Mouse (Mus musculus): ENCODE data around the gene Nanos3. TPM values are rescaled to one million over a fixed set of nuclear protein-coding genes. Genes with fewer than 3 reads are reported as not detected.

Nanos3 gene
- polyA plus RNA-seq, 1 experiment from 2014 or later: 10.3 TPM

DNA sequence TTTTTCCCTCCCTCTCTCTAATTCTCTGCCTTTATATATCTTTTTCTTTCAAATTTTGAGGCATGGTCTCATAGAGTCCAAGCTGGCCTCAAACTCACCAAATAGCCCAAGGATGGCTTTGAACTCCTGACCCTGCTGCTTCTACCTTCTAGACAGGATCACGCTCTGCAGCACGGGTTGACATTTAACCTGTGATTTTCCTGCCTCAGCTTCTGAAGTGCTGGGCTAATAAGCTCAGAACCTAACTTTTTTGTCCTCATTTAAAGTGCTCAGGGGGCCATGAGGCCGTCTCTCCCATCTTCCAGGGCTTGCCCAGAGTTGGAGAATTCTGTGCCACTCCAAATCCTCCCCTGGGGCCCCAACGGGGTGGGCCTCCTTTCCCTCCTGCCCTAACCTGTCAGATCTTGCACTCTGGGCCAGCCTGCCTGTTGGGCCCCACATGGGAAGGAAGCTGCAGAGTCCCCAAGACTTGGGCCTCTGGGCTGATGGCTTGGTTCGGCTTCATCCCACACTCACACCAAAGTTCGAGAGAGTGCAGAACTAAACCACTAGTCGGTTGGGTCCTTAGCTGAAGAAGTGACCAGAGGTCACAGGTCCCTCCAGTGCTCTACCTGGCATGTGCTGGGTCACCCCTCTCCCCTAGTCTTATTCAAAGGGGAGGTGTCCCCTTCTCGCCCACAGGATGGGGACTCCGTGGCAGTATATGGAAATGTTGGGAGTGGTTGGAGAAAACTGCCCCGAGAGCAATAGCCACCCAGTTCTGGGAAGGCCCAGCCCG is 14.5 kb upstream of the Nanos3 start:
- Histone ChIP-seq H3K9ac (no peak overlapping the region; the same call in 1 of the 2 replicates), H3K36me3 (no peaks in the 10 kb centered on the region), H3K27me3 (peaks cover 44% of the 10 kb centered on the region), H3K4me2 (peak overlapping the region; percentile 67; the same call in 1 of the 2 replicates), H3K4me3 (no peak overlapping the region), H3K4me1 (replicated peaks) (peaks cover 66% of the 10 kb centered on the region), H3K27ac (peak overlapping the region; percentile 89), H3K9me3 (no peaks in the 10 kb centered on the region)
- ATAC-seq (ENCODE audit: low FRiP score): no peak
- 64% methylated on average over 11 of the region's 11 CpGs for WGBS

DNA sequence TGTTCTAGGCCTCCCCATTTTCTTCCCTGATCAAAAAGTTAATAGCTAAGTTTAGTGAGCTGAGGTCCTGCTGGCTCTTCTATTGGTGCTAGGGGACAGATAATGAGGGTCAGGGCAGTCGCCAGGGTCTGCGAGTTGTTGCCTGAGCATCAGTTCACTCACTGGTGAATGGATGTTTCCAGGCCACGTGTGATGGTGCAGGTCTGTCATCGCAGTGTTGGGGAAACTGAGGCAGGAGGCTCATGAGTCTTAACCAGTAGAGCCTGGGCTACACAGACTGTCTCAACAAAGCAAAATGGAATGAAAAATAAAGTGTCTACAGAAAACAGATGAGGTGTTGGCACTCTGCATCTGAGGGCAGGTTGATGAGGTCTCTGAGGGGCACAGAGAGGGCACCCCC is 13.9 kb upstream of the Nanos3 start:
- Histone ChIP-seq H3K27me3 (peaks cover 42% of the 10 kb centered on the region), H3K9me3 (no peaks in the 10 kb centered on the region), H3K4me2 (peak overlapping the region; percentile 68; the same call in 1 of the 2 replicates), H3K27ac (peak overlapping the region; percentile 89), H3K4me1 (replicated peaks) (peaks cover 62% of the 10 kb centered on the region), H3K36me3 (no peaks in the 10 kb centered on the region), H3K4me3 (no peak overlapping the region), H3K9ac (no peak overlapping the region)
- 22% methylated on average over 4 of the region's 4 CpGs for WGBS
- no peak for ATAC-seq (ENCODE audit: low FRiP score)

DNA sequence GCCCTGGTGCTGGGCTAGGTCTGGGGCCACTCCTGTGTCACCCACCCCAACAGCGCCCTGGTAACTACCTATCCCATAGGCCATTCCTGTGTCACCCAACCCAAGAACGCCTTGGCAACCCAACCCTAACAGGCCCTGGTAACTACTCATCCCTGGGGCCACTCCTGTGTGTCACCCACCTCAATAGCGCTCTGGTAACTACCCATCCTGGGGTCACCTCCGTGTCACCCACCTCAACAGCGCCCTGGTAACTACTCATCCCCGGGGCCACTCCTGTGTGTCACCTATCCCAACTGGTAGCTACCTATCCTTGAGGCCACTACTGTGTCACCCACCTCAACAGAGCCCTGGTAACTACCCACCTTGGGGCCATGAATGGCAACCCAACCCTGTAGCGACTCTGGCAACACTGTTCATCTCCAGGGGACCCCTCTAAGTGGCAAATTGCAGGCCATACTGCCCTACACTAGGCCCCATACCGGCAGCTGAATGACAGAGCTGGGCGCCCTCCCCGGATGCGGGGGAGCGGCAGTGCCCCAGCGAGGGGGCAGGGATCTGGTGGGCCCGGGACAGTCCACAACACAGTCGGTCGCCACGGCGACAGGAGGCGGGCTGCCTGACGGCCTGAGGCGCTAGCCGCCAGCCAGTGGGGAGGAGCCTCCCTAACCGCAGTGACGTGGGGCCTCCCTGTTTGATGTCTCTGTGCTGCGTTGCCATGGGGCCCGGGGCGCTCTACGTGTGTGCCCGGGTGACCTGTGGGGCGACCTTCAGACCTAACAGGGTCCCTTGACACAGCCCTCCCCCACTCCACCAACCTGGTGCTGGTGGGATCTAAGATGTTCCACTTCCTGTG is 13.1 kb upstream of the Nanos3 start:
- peaks cover 45% of the 10 kb centered on the region for H3K27me3 ChIP-seq
- WGBS: 3% methylated on average over 30 of the region's 30 CpGs
- H3K9ac ChIP-seq: peak overlapping the region; percentile 65
- H3K36me3 ChIP-seq: no peaks in the 10 kb centered on the region
- H3K4me3 ChIP-seq: peak overlapping the region; percentile 46
- ATAC-seq (ENCODE audit: low FRiP score): peak; percentile 75
- no peaks in the 10 kb centered on the region for H3K9me3 ChIP-seq
- H3K27ac ChIP-seq: peak overlapping the region; percentile 89
- H3K4me1 ChIP-seq (replicated peaks): peaks cover 55% of the 10 kb centered on the region
- H3K4me2 ChIP-seq: peak overlapping the region; percentile 68

DNA sequence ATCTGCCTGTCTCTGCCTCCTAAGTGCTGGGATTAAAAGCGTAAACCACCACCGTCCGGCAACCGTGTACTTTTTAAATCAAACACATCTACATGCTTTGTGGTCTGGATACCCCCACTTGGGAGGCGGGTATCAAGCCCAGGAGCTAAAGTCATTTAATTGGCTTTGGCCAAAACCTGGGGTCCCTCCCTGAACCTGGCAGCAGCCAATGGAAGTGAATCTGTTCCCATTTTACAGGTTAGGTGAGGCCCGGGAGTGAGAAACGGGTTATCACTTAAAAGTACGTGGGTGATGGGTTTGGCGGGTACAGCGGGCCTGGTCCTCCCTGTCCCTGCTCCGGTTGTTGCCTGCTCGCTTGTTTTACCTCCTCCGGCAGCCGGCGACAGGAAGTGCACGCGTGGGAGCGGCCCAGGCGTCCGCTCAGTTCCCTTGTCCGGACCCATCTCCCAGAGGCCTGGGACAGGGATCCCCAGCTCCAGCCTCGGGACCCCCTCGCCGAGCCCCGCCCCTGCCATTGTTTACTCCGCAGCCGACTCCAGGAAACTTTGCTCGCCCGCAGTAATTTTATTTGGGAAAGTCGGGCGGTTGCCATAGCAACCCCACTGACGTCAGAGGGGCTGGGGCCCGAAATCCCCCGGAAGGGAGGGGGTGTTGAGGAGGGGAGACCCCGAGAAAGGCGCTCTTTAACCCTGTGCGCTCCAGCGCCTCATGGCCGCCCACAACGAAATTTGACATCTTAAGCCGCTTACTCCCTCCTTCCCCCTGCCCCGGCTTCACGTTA is 12.3 kb upstream of the Nanos3 start:
- peak overlapping the region; percentile 89 for H3K27ac ChIP-seq
- peak overlapping the region; percentile 46 for H3K4me3 ChIP-seq
- no peaks in the 10 kb centered on the region for H3K9me3 ChIP-seq
- H3K4me1 ChIP-seq (replicated peaks): peaks cover 57% of the 10 kb centered on the region
- H3K27me3 ChIP-seq: peaks cover 38% of the 10 kb centered on the region
- peak overlapping the region; percentile 65 for H3K9ac ChIP-seq
- H3K36me3 ChIP-seq: no peaks in the 10 kb centered on the region
- 3% methylated on average over 43 of the region's 43 CpGs for WGBS
- peak overlapping the region; percentile 68 for H3K4me2 ChIP-seq
- ATAC-seq (ENCODE audit: low FRiP score): no peak

DNA sequence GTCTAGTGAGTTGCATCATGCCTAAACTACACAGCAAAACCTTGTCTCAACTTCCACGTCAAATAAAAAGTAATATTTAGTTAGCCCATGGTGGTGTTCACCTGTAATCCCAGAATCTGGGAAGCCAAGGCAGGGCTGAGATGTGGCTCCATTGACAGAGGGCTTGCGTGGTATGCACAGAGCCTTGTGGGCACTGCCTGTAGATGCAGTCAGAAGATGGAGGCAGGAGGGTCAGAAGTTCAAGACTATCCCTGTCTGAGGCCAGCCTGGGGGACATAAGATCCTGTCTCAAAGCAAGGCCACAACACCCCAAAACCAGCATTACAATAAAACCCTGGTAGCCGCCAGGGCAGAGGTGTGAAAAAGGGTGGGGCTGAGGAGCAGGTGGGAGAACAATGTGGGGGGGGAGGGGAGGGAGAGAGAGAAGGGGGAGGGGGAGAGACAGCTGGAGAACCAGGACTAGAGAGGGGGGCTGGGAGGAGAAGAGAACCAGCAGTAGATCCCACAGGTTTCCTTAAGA is 9.3 kb upstream of the Nanos3 start:
- 82% methylated on average over 3 of the region's 3 CpGs for WGBS
- Histone ChIP-seq H3K36me3 (no peaks in the 10 kb centered on the region), H3K4me2 (no peak overlapping the region), H3K27me3 (peaks cover 11% of the 10 kb centered on the region; the same call in 1 of the 2 replicates), H3K9me3 (no peaks in the 10 kb centered on the region), H3K9ac (no peak overlapping the region), H3K4me3 (no peak overlapping the region), H3K27ac (no peak overlapping the region), H3K4me1 (replicated peaks) (peaks cover 34% of the 10 kb centered on the region)
- ATAC-seq (ENCODE audit: low FRiP score): no peak

DNA sequence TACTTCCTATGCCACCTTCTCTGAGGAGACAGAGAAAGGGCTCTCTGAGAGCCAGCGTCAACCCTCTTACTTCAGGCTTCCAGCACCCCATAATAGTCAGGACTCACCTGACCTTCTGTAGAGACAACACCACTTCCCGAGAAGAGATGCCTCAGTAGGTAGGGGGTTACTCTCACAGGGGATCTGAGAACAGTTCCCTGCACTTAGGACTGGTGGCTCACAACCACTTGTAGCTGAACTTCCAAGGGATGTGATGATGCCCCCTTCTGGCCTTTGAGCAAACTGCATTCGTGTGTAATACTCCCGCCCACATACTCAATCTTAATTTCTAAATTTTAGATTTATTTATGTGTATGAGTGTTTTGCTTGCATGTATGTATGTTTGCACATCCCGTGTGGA is 8.5 kb upstream of the Nanos3 start:
- H3K9me3 ChIP-seq: no peaks in the 10 kb centered on the region
- H3K9ac ChIP-seq: no peak overlapping the region
- no peak for ATAC-seq (ENCODE audit: low FRiP score)
- H3K4me2 ChIP-seq: no peak overlapping the region
- 84% methylated on average over 5 of the region's 5 CpGs for WGBS
- H3K4me1 ChIP-seq (replicated peaks): peaks cover 27% of the 10 kb centered on the region
- peaks cover 10% of the 10 kb centered on the region; the same call in 1 of the 2 replicates for H3K27me3 ChIP-seq
- H3K36me3 ChIP-seq: no peaks in the 10 kb centered on the region
- no peak overlapping the region for H3K4me3 ChIP-seq
- no peak overlapping the region for H3K27ac ChIP-seq

DNA sequence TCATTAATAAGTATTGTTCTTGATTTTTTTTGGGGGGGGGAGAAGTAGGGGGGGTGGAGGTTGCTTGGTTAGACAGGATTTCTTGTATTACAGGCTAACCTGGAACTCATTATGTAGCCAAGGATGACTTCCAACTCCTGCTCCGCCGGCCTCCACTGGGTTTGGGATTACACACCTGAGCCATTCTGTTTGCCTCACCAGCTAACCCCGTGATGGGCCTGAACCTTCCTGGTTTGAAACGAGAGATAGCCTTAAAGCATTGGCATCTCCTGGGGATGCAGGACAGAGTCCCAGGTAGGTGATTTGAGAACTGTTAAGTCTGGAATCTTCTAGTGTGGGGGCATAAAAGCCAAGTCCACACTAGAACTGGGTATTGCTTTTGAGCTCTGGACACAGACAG is 8.1 kb upstream of the Nanos3 start:
- Histone ChIP-seq H3K4me3 (no peak overlapping the region), H3K4me1 (replicated peaks) (peaks cover 23% of the 10 kb centered on the region), H3K27me3 (peaks cover 10% of the 10 kb centered on the region; the same call in 1 of the 2 replicates), H3K9me3 (no peaks in the 10 kb centered on the region), H3K27ac (no peak overlapping the region), H3K36me3 (no peaks in the 10 kb centered on the region), H3K4me2 (no peak overlapping the region; the same call in 1 of the 2 replicates), H3K9ac (no peak overlapping the region)
- 75% methylated on average over 4 of the region's 4 CpGs for WGBS
- no peak for ATAC-seq (ENCODE audit: low FRiP score)

DNA sequence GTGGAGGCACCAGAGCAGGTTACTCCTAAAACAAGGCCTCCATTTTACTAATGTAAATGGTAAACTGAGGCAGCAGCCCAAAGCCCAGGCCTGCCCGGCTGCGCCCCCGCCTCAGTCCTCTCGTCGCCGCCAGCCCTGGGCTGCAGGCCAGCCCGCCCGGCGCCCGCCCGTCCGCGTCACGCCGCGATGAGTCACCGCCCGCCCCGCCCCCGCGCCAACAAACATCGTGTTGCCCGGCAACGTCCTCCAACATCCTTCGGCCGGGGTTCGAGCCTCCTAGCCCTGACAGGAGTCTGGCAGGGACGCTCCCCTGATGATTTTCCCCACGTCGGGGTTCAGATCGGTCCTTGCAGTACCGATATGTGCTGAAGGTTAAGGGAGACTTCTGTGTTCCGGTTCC is 7.5 kb upstream of the Nanos3 start:
- peaks cover 14% of the 10 kb centered on the region for H3K27me3 ChIP-seq
- H3K27ac ChIP-seq: peak overlapping the region; percentile 72; the same call in 1 of the 2 replicates
- H3K36me3 ChIP-seq: no peaks in the 10 kb centered on the region
- peak overlapping the region; percentile 35; the same call in 1 of the 2 replicates for H3K9ac ChIP-seq
- peak overlapping the region; percentile 36 for H3K4me2 ChIP-seq
- WGBS: 7% methylated on average over 33 of the region's 33 CpGs
- H3K4me3 ChIP-seq: peak overlapping the region; percentile 4; the same call in 1 of the 2 replicates
- H3K4me1 ChIP-seq (replicated peaks): peaks cover 17% of the 10 kb centered on the region
- peak; percentile 47; the same call in 1 of the 2 replicates for ATAC-seq (ENCODE audit: low FRiP score)
- no peaks in the 10 kb centered on the region for H3K9me3 ChIP-seq

DNA sequence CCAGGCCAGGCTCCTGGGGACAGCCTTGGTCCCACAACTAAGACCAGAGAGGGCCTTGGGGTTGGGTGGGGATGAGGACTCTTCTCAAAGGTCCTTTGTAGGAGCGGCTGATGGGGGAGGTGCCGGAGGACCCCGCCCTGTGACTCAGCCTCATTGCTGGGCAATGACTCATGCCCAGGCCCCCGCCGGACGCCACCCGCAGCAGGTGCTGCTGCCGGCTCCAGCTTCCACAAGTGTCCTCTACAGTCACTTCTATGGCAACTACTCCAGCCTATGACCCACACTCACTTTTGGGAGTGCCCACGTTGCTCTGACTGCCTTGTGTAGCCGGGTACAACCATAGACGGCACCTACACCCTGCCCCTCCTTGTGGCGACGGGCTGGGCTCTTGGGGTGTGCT is 7.0 kb upstream of the Nanos3 start:
- H3K27me3 ChIP-seq: peaks cover 19% of the 10 kb centered on the region
- H3K36me3 ChIP-seq: no peaks in the 10 kb centered on the region
- WGBS: 40% methylated on average over 13 of the region's 13 CpGs
- H3K27ac ChIP-seq: peak overlapping the region; percentile 72
- H3K4me3 ChIP-seq: peak overlapping the region; percentile 4; the same call in 1 of the 2 replicates
- no peak overlapping the region for H3K9ac ChIP-seq
- peak overlapping the region; percentile 36 for H3K4me2 ChIP-seq
- peak; percentile 53 for ATAC-seq (ENCODE audit: low FRiP score)
- H3K4me1 ChIP-seq (replicated peaks): peaks cover 15% of the 10 kb centered on the region
- H3K9me3 ChIP-seq: no peaks in the 10 kb centered on the region

DNA sequence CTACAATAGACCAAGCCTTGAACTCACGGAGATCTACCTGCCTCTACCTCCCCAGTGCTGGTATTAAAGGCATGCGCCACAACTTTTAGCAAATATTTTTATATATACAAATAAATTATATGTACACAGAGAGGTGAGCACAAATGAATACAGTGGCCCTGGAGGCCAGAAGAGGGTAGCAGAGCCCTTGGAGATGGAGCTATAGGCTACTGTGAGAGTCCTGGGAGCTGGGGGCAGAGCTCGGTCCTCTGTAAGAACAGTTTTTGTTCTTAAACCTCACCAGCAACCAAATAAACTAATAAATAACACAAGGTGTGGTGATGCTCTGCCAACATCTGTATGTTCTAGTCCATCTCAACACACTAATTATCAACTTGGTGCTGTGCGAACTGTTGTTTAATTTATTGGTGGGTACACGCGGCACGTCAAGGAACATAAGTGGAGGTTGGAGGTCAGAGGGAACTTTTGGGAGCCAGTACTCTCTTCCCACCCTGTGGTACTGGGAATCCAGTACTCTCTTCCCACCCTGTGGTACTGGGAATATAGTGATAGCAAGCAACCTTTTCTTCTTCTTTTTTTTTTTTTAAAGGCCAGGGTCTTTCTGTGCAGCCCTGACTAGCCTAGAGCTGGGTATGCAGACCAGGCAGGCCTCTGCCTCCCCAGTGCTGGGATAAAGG is 5.3 kb upstream of the Nanos3 start:
- no peak overlapping the region for H3K9ac ChIP-seq
- peaks cover 19% of the 10 kb centered on the region for H3K27me3 ChIP-seq
- H3K36me3 ChIP-seq: no peaks in the 10 kb centered on the region
- WGBS: 96% methylated on average over 7 of the region's 7 CpGs
- H3K27ac ChIP-seq: no peak overlapping the region
- no peak overlapping the region for H3K4me2 ChIP-seq
- no peak for ATAC-seq (ENCODE audit: low FRiP score)
- no peak overlapping the region for H3K4me3 ChIP-seq
- no peaks in the 10 kb centered on the region for H3K9me3 ChIP-seq
- peaks cover 21% of the 10 kb centered on the region for H3K4me1 ChIP-seq (replicated peaks)

DNA sequence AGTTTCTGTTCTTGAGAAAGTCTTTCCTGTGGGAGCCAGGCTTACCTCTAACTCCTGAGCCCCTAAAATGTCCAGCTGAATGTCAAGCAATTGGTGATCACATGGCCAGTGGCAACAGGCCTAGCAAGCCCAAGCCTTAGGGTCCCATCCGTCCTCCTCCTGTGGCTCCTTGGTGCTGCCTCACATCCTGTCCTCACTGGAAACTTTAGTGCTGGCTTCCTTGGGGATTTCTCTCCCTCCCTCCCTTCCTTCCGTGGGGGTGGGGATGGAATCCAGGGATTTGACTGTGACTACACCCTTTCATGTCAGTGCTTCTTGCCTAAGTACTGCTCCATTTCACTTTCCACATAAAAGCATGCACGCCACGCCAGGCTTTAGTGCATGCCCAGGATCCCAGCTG is 4.6 kb upstream of the Nanos3 start:
- WGBS: 74% methylated on average over 4 of the region's 4 CpGs
- Histone ChIP-seq H3K9me3 (no peaks in the 10 kb centered on the region), H3K4me3 (no peak overlapping the region), H3K9ac (no peak overlapping the region), H3K27me3 (peaks cover 19% of the 10 kb centered on the region), H3K36me3 (no peaks in the 10 kb centered on the region), H3K4me1 (replicated peaks) (peaks cover 25% of the 10 kb centered on the region), H3K4me2 (no peak overlapping the region), H3K27ac (no peak overlapping the region)
- ATAC-seq (ENCODE audit: low FRiP score): no peak

Data from hindbrain, embryonic 13.5 days (tissue).